Mouse (Mus musculus) midbrain, postnatal 0 days (tissue): ENCODE results near the gene Slc16a1. TPM values are rescaled to one million over a fixed set of nuclear protein-coding genes. Genes with fewer than 3 reads are reported as not detected.
A peak's percentile ranks its signal among the peaks of the same experiment; 100 is the strongest.

Source experiments
- ATAC-seq: fragments of 200-750 bp; cut with Nextera tagmentation; 2 replicates; pipeline ENCODE4 v1.8.0; 2017; ENCODE audit warnings: moderate number of reproducible peaks, mild to moderate bottlenecking, moderate TSS enrichment, moderate library complexity; ENCODE audit not compliant: low FRiP score
- DNase-seq: peaks from one replicate; pipeline ENCODE4 v3.0.0-alpha.2; 2015; ENCODE audit warnings: low spot score
- H3K27ac ChIP-seq: fragments of 300-500 bp; sonication (generic); 2 replicates; pipeline ENCODE4 v1.5.1; 2014; ENCODE audit warnings: low read depth, mild to moderate bottlenecking, low read length, mixed read lengths
- H3K27me3 ChIP-seq: fragments of 300-500 bp; sonication (generic); 2 replicates; pipeline ENCODE4 v1.6.1; 2014; ENCODE audit warnings: low read length, control low read depth, mixed read lengths; ENCODE audit not compliant: insufficient read depth
- H3K36me3 ChIP-seq: fragments of 300-500 bp; sonication (generic); 2 replicates; pipeline ENCODE4 v1.6.1; 2014; ENCODE audit warnings: low read length, control low read depth, mixed read lengths; ENCODE audit not compliant: insufficient read depth
- H3K4me1 ChIP-seq: fragments of 300-500 bp; sonication (generic); 2 replicates; pipeline ENCODE4 v1.6.1; 2014; ENCODE audit warnings: mild to moderate bottlenecking, control low read depth, antibody characterized with exemption, low read length, mixed read lengths; ENCODE audit not compliant: insufficient read depth
- H3K4me2 ChIP-seq: fragments of 300-500 bp; sonication (generic); 2 replicates; pipeline ENCODE4 v1.6.1; 2014; ENCODE audit warnings: low read depth, mild to moderate bottlenecking, low read length, mixed read lengths; ENCODE audit not compliant: poor library complexity, severe bottlenecking
- H3K4me3 ChIP-seq: fragments of 300-500 bp; sonication (generic); 2 replicates; pipeline ENCODE4 v1.5.1; 2014; ENCODE audit warnings: low read depth, mild to moderate bottlenecking, low read length, moderate library complexity
- H3K9ac ChIP-seq: fragments of 300-500 bp; sonication (generic); replicated peaks from 2 replicates; pipeline ENCODE4 v1.6.1; 2014; ENCODE audit warnings: mild to moderate bottlenecking, low read length, moderate library complexity, mixed read lengths; ENCODE audit not compliant: poor library complexity, severe bottlenecking
- H3K9me3 ChIP-seq: fragments of 300-500 bp; sonication (generic); 2 replicates; pipeline ENCODE4 v1.6.1; 2016; ENCODE audit warnings: low read length, control low read depth
- CTCF ChIP-seq: IDR thresholded peaks from 2 replicates; pipeline ENCODE4 v1.5.1; 2016; ENCODE audit warnings: antibody characterized with exemption, mild to moderate bottlenecking
- WGBS: fragments of 180-500 bp; shearing (Covaris S2); extraction: QIAGEN DNeasy Blood & Tissue Kit; methylation state at CpG from one replicate; pipeline ENCODE4 v1.1.7; 2014; 5-methylcytosine and 5-hydroxymethylcytosine counted together
- polyA plus RNA-seq: library from polyadenylated mRNA; unstranded; fragments of >200 nt; fragmentation: Nextera tagmentation; extraction: Ambion mirVana; gene quantifications from 2 replicates; pipeline ENCODE4 v1.2.1, GENCODE M21; 2015
- total RNA-seq: library from RNA; depleted of rRNA; stranded (reverse); fragments of >200 nt; gene quantifications from 2 replicates; pipeline ENCODE4 v1.2.3, GENCODE M21; 2014

The Slc16a1 gene
- total and polyA plus RNA-seq, 2 experiments from 2014 or later, result 19.1 to 36.6 TPM

DNA sequence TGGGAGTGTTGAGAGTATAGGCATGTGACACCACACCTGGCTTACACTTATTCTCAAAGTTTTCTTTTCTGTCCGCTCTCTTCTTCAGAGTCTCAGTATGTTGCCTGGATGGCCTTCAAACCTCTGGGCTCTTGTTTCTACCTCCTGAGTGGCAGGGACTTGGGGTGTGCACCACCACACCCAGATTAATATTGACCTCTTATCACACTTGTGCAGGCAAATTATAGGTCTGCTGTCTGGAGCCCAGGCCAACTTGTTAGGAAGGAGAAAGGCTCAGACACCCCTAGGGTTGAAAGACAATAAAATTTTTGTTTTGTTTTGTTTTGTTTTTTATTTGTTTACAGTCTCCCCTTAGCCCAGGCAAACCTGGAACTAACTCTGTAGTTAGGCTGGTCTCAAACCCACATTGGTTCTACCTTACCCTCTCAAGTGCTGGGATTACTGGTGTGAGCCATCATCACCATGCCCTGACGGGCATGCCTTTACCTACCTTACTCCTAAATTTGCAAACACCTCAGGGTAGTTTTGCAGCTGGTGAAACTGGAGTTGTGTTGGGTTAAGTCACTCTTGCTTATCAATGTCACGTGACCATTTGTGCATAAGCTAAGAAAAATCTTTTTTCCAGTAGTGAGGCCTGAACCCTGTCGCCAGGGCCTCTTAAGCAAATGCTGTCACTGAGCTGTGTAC lies 35.3 kb downstream of the Slc16a1 start:
- DNase-seq, result no peak
- Histone ChIP-seq H3K4me2 (no peak overlapping the region), H3K36me3 (no peaks in the 10 kb centered on the region), H3K4me1 (0 out of 2 replicates have a peak, but pooled peaks cover 10% of the 10 kb centered on the region), H3K27ac (no peak overlapping the region), H3K9me3 (no peaks in the 10 kb centered on the region), H3K9ac (no peak overlapping the region), H3K4me3 (no peak overlapping the region), H3K27me3 (no peaks in the 10 kb centered on the region)
- ATAC-seq, result no peak
- 78% methylated on average over 4 of the region's 4 CpGs for WGBS
- no peak for TF ChIP-seq CTCF

GRCm38 (mm10) chr3:104674329-104675220 lies 36.1 kb downstream of the Slc16a1 start:
- DNase-seq (no peak), ATAC-seq (no peak)
- WGBS, result 32% methylated on average over 14 of the region's 14 CpGs

DNA sequence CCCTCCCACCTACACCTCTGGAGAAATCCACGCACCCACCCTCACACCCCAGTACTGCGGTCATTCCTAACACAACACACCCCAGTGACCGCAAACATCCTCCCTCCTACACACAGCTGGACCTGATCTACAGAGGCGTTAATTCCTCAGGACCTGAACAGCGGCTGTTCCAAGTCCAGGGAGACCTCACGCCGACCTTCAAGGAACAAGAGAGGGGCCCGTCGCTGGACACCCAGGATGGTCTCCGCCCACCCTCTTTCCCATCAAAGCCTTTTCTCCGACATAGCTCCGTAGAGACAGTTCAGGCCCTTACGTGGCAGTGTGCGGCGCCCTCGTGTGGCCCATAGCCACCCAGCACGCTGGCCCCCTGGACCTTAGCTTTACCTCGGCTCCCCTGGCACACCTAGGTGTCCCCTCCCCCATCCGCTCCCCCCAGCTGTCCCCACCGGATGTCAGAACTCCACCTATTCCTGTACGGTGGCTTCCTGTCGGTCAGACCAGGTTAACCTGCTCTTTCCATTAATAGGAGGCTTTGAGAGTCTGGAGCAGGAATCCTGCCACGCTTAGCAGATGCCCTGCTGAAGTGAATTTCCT lies 36.9 kb downstream of the Slc16a1 start:
- Histone ChIP-seq H3K27ac (peak overlapping the region; percentile 13; the same call in 1 of the 2 replicates), H3K4me1 (0 out of 2 replicates have a peak, but pooled peaks cover 10% of the 10 kb centered on the region), H3K27me3 (no peaks in the 10 kb centered on the region), H3K4me2 (peak overlapping the region; percentile 64), H3K9ac (peak overlapping the region; percentile 33), H3K36me3 (no peaks in the 10 kb centered on the region), H3K9me3 (no peaks in the 10 kb centered on the region), H3K4me3 (peak overlapping the region; percentile 30)
- 3% methylated on average over 23 of the region's 23 CpGs for WGBS
- peak; percentile 86 for TF ChIP-seq CTCF
- ATAC-seq (peak; percentile 91), DNase-seq (peak; percentile 72)

More at GRCm38 (mm10) chr3:104674329-104675220, 36.1 kb downstream of the Slc16a1 start:
- no peaks in the 10 kb centered on the region for H3K36me3 ChIP-seq
- no peak for TF ChIP-seq CTCF
- no peaks in the 10 kb centered on the region for H3K9me3 ChIP-seq
- H3K27ac ChIP-seq, result peak overlapping the region; percentile 13; the same call in 1 of the 2 replicates
- peak overlapping the region; percentile 30 for H3K4me3 ChIP-seq
- H3K9ac ChIP-seq, result peak overlapping the region; percentile 33
- H3K4me1 ChIP-seq, result 0 out of 2 replicates have a peak, but pooled peaks cover 10% of the 10 kb centered on the region
- peak overlapping the region; percentile 64 for H3K4me2 ChIP-seq
- H3K27me3 ChIP-seq, result no peaks in the 10 kb centered on the region

DNA sequence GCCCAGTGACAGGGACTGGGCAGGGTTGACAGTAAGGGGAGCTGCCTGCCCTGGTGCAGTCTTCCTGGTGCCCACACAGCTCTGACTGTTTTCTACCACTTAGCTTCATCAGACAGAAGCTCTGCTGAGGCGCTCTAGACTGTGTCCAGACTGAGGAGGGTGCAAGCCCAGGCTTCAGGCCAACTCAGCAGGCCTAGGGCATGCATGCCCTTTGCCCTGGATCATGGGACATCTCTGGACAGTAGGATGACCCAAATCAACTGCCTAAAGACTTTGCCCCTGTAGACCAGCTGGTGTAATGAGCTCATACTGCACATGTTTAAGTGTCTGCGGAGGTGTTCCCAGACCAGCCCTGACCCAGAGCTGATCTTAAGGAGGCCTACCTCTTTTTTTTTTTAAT lies 39.3 kb downstream of the Slc16a1 start:
- ATAC-seq (no peak), DNase-seq (no peak)
- no peak overlapping the region for H3K27ac ChIP-seq
- H3K4me1 ChIP-seq, result 0 out of 2 replicates have a peak, but pooled peaks cover 10% of the 10 kb centered on the region
- no peaks in the 10 kb centered on the region for H3K36me3 ChIP-seq
- H3K27me3 ChIP-seq, result no peaks in the 10 kb centered on the region
- TF ChIP-seq CTCF, result no peak
- H3K9ac ChIP-seq, result no peak overlapping the region
- no peaks in the 10 kb centered on the region for H3K9me3 ChIP-seq
- 100% methylated on average over 2 of the region's 2 CpGs for WGBS
- H3K4me2 ChIP-seq, result no peak overlapping the region
- no peak overlapping the region for H3K4me3 ChIP-seq

DNA sequence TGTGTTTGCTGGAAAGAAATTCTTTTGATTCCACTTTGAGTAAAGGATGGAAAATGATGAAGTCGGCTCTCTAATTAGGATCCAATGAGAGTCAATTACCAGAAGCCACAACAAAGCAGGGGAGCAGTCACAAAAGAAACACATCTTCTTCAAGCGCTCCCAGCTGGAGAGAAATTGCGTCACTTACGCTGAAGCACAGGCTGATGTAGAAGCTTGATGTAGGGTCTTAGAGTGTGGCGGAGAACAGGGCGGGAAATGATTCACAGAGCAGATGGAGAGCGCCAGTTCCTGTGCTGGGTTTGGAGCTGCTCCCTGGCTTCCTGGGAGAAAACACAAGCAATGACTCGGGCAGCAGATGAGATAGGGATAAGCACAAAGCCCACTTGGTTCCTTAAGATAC lies 40.4 kb downstream of the Slc16a1 start:
- Histone ChIP-seq H3K4me2 (no peak overlapping the region), H3K4me1 (0 out of 2 replicates have a peak, but pooled peaks cover 10% of the 10 kb centered on the region), H3K36me3 (no peaks in the 10 kb centered on the region), H3K27ac (no peak overlapping the region), H3K9me3 (no peaks in the 10 kb centered on the region), H3K4me3 (no peak overlapping the region), H3K27me3 (no peaks in the 10 kb centered on the region), H3K9ac (no peak overlapping the region)
- TF ChIP-seq CTCF, result no peak
- 87% methylated on average over 8 of the region's 8 CpGs for WGBS
- DNase-seq (no peak), ATAC-seq (no peak)
